Mouse (Mus musculus) intestine, embryonic 14.5 days (tissue): ENCODE measurements at regions not wholly inside any gene's neighbourhood (a gene's known extent, or its start where the extent isn't known, plus 50 kb on each side); places are given as distances from the start of the nearest gene placed in this dataset.
A peak's percentile ranks its signal among the peaks of the same experiment; 100 is the strongest.

Experiments used
- ATAC-seq: fragments of 200-750 bp; cut with Nextera tagmentation; replicated peaks from 2 replicates; pipeline ENCODE4 v1.8.0; 2017; ENCODE audit warnings: low read depth, moderate number of reproducible peaks, moderate TSS enrichment, moderate library complexity; ENCODE audit not compliant: low FRiP score, low TSS enrichment
- DNase-seq: peaks from one replicate; pipeline ENCODE4 v3.0.0-alpha.2; 2018; ENCODE audit warnings: low spot score
- H3K27ac ChIP-seq: fragments of 300-500 bp; sonication (generic); 2 replicates; pipeline ENCODE4 v1.5.1; 2014; ENCODE audit warnings: low read depth, mild to moderate bottlenecking, control low read depth
- H3K27me3 ChIP-seq: fragments of 300-500 bp; sonication (generic); replicated peaks from 2 replicates; pipeline ENCODE4 v1.6.1; 2014; ENCODE audit warnings: low read length, control low read depth; ENCODE audit not compliant: control insufficient read depth, insufficient read depth
- H3K36me3 ChIP-seq: fragments of 300-500 bp; sonication (generic); 2 replicates; pipeline ENCODE4 v1.6.1; 2014; ENCODE audit warnings: low read length, control low read depth; ENCODE audit not compliant: control insufficient read depth, insufficient read depth
- H3K4me1 ChIP-seq: fragments of 300-500 bp; sonication (generic); replicated peaks from 2 replicates; pipeline ENCODE4 v1.6.1; 2014; ENCODE audit warnings: low read length, control low read depth, mixed read lengths; ENCODE audit not compliant: control insufficient read depth, insufficient read depth
- H3K4me2 ChIP-seq: fragments of 300-500 bp; sonication (generic); 2 replicates; pipeline ENCODE4 v1.6.1; 2014; ENCODE audit warnings: low read length
- H3K4me3 ChIP-seq: fragments of 300-500 bp; sonication (generic); 2 replicates; pipeline ENCODE4 v1.5.1; 2014; ENCODE audit warnings: low read depth, low read length, control low read depth, mixed read lengths
- H3K9ac ChIP-seq: fragments of 300-500 bp; sonication (generic); 2 replicates; pipeline ENCODE4 v1.6.1; 2014; ENCODE audit warnings: mild to moderate bottlenecking, low read length
- H3K9me3 ChIP-seq: fragments of 300-500 bp; sonication (generic); 2 replicates; pipeline ENCODE4 v1.6.1; 2016; ENCODE audit warnings: low read length, control low read depth; ENCODE audit not compliant: control insufficient read depth
- WGBS: fragments of 180-500 bp; shearing (Covaris S2); extraction: QIAGEN DNeasy Blood & Tissue Kit; methylation state at CpG from one replicate; pipeline ENCODE4 v1.1.7; 2014; 5-methylcytosine and 5-hydroxymethylcytosine counted together

- Histone ChIP-seq H3K27me3 (no peaks in the 10 kb centered on the region), H3K4me1 (peaks cover 13% of the 10 kb centered on the region), H3K27ac (no peak overlapping the region), H3K9ac (no peak overlapping the region), H3K4me3 (no peak overlapping the region), H3K9me3 (no peaks in the 10 kb centered on the region), H3K4me2 (no peak overlapping the region), H3K36me3 (no peaks in the 10 kb centered on the region)
- peak; percentile 42 for DNase-seq
- 80% methylated on average over 21 of the region's 21 CpGs for WGBS
- no peak for ATAC-seq
Observed at GRCm38 (mm10) chr1:42230469-42231040, 465.0 kb upstream of the Pou3f3 start.

GRCm38 (mm10) chr1:42231091-42231490, 464.5 kb upstream of the Pou3f3 start:
- H3K4me2 ChIP-seq = no peak overlapping the region
- no peak overlapping the region for H3K9ac ChIP-seq
- no peak overlapping the region for H3K4me3 ChIP-seq
- H3K4me1 ChIP-seq = peaks cover 13% of the 10 kb centered on the region
- H3K27ac ChIP-seq = no peak overlapping the region; the same call in 1 of the 2 replicates
- no peaks in the 10 kb centered on the region for H3K27me3 ChIP-seq
- no peaks in the 10 kb centered on the region for H3K9me3 ChIP-seq
- DNase-seq (no peak), ATAC-seq (no peak)
- H3K36me3 ChIP-seq = no peaks in the 10 kb centered on the region
- 50% methylated on average over 5 of the region's 5 CpGs for WGBS

GRCm38 (mm10) chr1:42231897-42232296, 463.7 kb upstream of the Pou3f3 start:
- no peak overlapping the region for H3K4me3 ChIP-seq
- H3K4me2 ChIP-seq = no peak overlapping the region
- peak overlapping the region; percentile 33; the same call in 1 of the 2 replicates for H3K27ac ChIP-seq
- H3K9ac ChIP-seq = no peak overlapping the region
- 35% methylated on average over 5 of the region's 5 CpGs for WGBS
- DNase-seq (no peak), ATAC-seq (no peak)
- peaks cover 13% of the 10 kb centered on the region for H3K4me1 ChIP-seq
- no peaks in the 10 kb centered on the region for H3K9me3 ChIP-seq
- no peaks in the 10 kb centered on the region for H3K36me3 ChIP-seq
- no peaks in the 10 kb centered on the region for H3K27me3 ChIP-seq

GRCm38 (mm10) chr1:42232716-42233115, 462.9 kb upstream of the Pou3f3 start:
- H3K27ac ChIP-seq = no peak overlapping the region
- ATAC-seq (no peak), DNase-seq (no peak)
- 70% methylated on average over 6 of the region's 6 CpGs for WGBS
- H3K27me3 ChIP-seq = no peaks in the 10 kb centered on the region
- no peaks in the 10 kb centered on the region for H3K36me3 ChIP-seq
- no peak overlapping the region for H3K4me3 ChIP-seq
- H3K9me3 ChIP-seq = no peaks in the 10 kb centered on the region
- peaks cover 13% of the 10 kb centered on the region for H3K4me1 ChIP-seq
- H3K4me2 ChIP-seq = no peak overlapping the region
- no peak overlapping the region for H3K9ac ChIP-seq

GRCm38 (mm10) chr1:42233289-42233688, 462.3 kb upstream of the Pou3f3 start:
- Histone ChIP-seq H3K4me1 (peaks cover 13% of the 10 kb centered on the region), H3K27me3 (no peaks in the 10 kb centered on the region), H3K9me3 (no peaks in the 10 kb centered on the region), H3K36me3 (no peaks in the 10 kb centered on the region), H3K27ac (no peak overlapping the region), H3K4me2 (no peak overlapping the region), H3K4me3 (no peak overlapping the region), H3K9ac (no peak overlapping the region)
- ATAC-seq (no peak), DNase-seq (no peak)
- 15% methylated on average over 10 of the region's 10 CpGs for WGBS

GRCm38 (mm10) chr1:42236466-42237010, 459.0 kb upstream of the Pou3f3 start:
- no peak for ATAC-seq
- Histone ChIP-seq H3K9ac (no peak overlapping the region), H3K9me3 (no peaks in the 10 kb centered on the region), H3K27ac (no peak overlapping the region), H3K4me1 (peaks cover 9% of the 10 kb centered on the region), H3K4me3 (no peak overlapping the region), H3K4me2 (no peak overlapping the region), H3K27me3 (no peaks in the 10 kb centered on the region), H3K36me3 (no peaks in the 10 kb centered on the region)
- 84% methylated on average over 2 of the region's 2 CpGs for WGBS
- DNase-seq = peak; percentile 6

GRCm38 (mm10) chr1:42238408-42238807, 457.2 kb upstream of the Pou3f3 start:
- no peaks in the 10 kb centered on the region for H3K9me3 ChIP-seq
- H3K27ac ChIP-seq = no peak overlapping the region
- H3K4me1 ChIP-seq = peaks cover 10% of the 10 kb centered on the region
- H3K4me2 ChIP-seq = no peak overlapping the region
- no peak overlapping the region for H3K9ac ChIP-seq
- ATAC-seq = no peak
- no peak overlapping the region for H3K4me3 ChIP-seq
- no peaks in the 10 kb centered on the region for H3K36me3 ChIP-seq
- peak; percentile 6 for DNase-seq
- H3K27me3 ChIP-seq = no peaks in the 10 kb centered on the region
- 78% methylated on average over 3 of the region's 3 CpGs for WGBS

- Histone ChIP-seq H3K9ac (no peak overlapping the region), H3K4me2 (no peak overlapping the region), H3K27me3 (no peaks in the 10 kb centered on the region), H3K4me1 (peaks cover 11% of the 10 kb centered on the region), H3K4me3 (no peak overlapping the region), H3K36me3 (no peaks in the 10 kb centered on the region), H3K27ac (no peak overlapping the region), H3K9me3 (no peaks in the 10 kb centered on the region)
- DNase-seq (peak; percentile 41), ATAC-seq (no peak)
- WGBS = 41% methylated on average over 9 of the region's 9 CpGs
Observed at GRCm38 (mm10) chr1:42241172-42241571, 454.4 kb upstream of the Pou3f3 start.

GRCm38 (mm10) chr1:42241601-42242220, 453.9 kb upstream of the Pou3f3 start:
- ATAC-seq = no peak
- H3K9me3 ChIP-seq = no peaks in the 10 kb centered on the region
- DNase-seq = no peak
- no peak overlapping the region for H3K9ac ChIP-seq
- H3K4me1 ChIP-seq = peaks cover 11% of the 10 kb centered on the region
- no peak overlapping the region for H3K27ac ChIP-seq
- no peaks in the 10 kb centered on the region for H3K27me3 ChIP-seq
- no peak overlapping the region for H3K4me3 ChIP-seq
- 71% methylated on average over 11 of the region's 11 CpGs for WGBS
- no peak overlapping the region for H3K4me2 ChIP-seq
- no peaks in the 10 kb centered on the region for H3K36me3 ChIP-seq
